Mouse (Mus musculus) E14TG2a.4 (cell line): Measurements from ENCODE around the gene Cfap157.

ENCODE experiments used
- CTCF ChIP-seq: conservative IDR thresholded peaks from 2 replicates; pipeline ENCODE4 v1.5.1; 2014; ENCODE audit warnings: low read length
- NANOG ChIP-seq: IDR thresholded peaks from 2 replicates; pipeline ENCODE4 v1.6.1; 2014; ENCODE audit warnings: borderline replicate concordance, low read length, mixed read lengths

- TF ChIP-seq CTCF (no peak), NANOG (no peak)
Observed at GRCm38 (mm10) chr2:32824778-32825177, 40.5 kb upstream of the Cfap157 start.
